Mouse (Mus musculus) G1E-ER4 (cell line): ENCODE measurements around the gene Lpxn. TPM values are rescaled to one million over a fixed set of nuclear protein-coding genes. Genes with fewer than 3 reads are reported as not detected.

Experiments
- GATA1 ChIP-seq: IDR thresholded peaks from one replicate; pipeline ENCODE4 v1.8.0; 2012; ENCODE audit warnings: low read length, inconsistent platforms
- polyA plus RNA-seq: library from polyadenylated mRNA; stranded (reverse); fragments of >175 nt; gene quantifications from 2 replicates; pipeline ENCODE4 v1.2.3, GENCODE M21; 2012

Gene Lpxn
- 0.04 TPM in 1 of 2 replicates, not detected in the other for polyA plus RNA-seq

- no peak for TF ChIP-seq GATA1
Measured at GRCm38 (mm10) chr19:12795511-12796327, at the start of gene Lpxn, which contains the start of gene Zfp91. Gene Lpxn, plus strand, starts transcription at chr19:12796193. Gene Zfp91, minus strand, starts transcription at chr19:12796126.

GRCm38 (mm10) chr19:12756286-12756685, 39.7 kb upstream of the Lpxn start:
- no peak for TF ChIP-seq GATA1

DNA sequence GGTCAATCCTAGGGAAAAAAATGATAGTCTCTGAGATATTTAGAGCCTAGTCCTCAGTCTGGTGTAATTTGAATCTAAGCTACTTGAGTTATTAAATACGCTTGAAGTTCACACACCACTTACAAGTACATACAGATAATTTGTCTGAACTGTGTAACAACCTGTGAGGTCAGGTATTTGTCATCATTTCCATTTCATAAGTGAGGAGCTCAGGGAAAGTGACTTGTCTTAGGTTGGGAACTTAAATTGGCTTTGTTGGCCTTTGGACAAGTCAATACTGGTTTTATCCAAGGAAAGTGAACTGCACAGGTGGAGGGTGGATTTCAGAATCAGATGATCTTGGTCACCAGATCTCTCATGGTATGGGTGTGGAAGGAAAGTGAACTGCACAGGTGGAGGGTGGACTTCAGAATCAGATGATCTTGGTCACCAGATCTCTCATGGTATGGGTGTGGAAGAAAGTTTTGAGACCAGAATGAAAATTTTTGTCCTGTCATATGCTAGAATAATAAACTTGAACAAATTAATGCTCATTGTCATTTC, 37.0 kb upstream of the Lpxn start:
- no peak for TF ChIP-seq GATA1

GRCm38 (mm10) chr19:12759656-12760055, 36.3 kb upstream of the Lpxn start:
- no peak for TF ChIP-seq GATA1

- no peak for TF ChIP-seq GATA1
Measured at GRCm38 (mm10) chr19:12762212-12763130, 33.5 kb upstream of the Lpxn start.

GRCm38 (mm10) chr19:12765308-12765707, 30.7 kb upstream of the Lpxn start, which contains the start of gene Cntf:
Gene Cntf, minus strand, starts transcription at chr19:12765632.
- TF ChIP-seq GATA1 = no peak

DNA sequence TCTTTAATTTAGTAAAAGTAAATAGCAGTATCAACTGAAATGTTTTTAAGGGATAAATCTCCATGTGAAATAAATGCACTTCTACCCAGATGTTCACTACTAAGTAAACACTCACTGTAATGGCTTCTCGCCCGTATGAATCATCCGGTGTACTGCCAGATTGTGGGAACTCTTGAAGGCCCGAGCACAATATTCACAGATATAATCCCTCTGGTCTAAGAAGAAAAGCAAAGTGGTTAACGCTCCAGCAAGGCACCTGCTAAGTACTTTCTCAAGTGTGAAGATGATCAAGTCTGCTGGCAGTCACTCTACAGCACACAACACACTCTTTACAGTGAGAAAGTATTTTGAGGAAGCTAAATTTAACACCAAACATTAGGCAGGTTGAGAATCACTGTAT, 25.1 kb upstream of the Lpxn start:
- TF ChIP-seq GATA1 = no peak

DNA sequence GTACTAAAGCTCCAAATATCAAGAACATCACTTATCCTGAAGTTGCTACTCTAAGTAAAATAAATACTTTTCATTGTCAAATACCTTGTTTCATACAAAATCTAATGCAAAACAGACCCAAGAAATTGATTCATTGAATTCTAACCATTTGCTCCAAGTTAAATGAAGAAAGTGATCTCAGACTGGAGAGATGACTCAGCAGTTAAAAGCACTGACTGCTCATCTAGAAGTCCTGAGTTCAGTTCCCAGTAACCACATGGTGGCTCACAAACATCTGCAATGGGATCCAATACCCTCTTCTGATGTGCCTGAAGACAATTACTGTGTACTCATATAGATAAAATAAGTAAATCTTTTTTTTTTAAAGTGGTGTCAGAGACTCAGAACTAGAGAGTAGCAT, 15.6 kb upstream of the Lpxn start:
- TF ChIP-seq GATA1 = no peak

DNA sequence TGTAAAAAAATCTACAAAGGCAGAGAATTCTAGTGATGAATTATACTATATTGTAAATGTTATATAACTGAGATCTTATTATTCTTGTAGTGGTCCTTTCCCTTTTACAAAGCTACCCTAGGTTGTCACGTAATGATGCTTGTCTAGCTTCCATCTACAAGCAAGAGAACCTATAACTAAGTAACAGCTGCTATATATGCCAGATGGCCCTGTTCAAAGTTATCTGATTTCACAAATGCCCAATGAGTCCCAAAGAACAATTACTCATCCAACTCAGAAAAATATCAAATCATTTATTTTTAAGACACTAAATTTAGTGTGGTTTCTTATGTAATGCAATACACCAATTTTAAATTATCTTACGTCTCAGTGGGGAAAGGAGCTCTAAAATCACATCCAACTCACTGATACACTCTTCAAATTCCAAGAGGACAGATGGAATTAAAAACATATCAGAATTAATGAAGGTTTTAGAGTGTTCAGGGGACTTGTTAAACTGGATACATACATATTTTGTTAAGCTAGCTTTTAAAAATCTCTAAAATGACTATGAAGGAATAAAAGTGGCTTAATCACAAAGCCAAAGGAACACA, 9.1 kb upstream of the Lpxn start:
- TF ChIP-seq GATA1 = no peak

DNA sequence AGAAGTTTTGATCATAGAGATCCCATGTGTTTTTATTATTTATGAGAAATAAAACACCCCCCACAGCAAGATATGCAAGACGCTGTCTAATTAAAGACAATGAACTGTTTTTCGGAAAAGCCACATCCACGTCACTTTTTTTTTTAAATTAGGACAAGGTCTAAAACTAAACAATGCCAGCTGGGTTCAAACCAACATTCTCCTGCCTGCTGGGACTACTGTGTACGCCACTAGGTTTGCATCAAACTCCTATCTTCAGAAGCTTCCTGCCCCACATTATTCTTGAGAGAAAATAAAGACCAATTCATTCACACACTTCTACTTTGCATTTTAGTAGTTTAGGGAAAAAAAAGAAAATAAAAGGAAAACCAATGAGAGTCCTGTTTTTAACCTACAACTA, 8.3 kb upstream of the Lpxn start:
- no peak for TF ChIP-seq GATA1

- TF ChIP-seq GATA1 = no peak
Measured at GRCm38 (mm10) chr19:12792374-12792773, 3.6 kb upstream of the Lpxn start.

GRCm38 (mm10) chr19:12794056-12795044, 1.6 kb upstream of the Lpxn start:
- TF ChIP-seq GATA1 = no peak

GRCm38 (mm10) chr19:12795110-12795509, 883 bp upstream of the Lpxn start:
- TF ChIP-seq GATA1 = no peak

DNA sequence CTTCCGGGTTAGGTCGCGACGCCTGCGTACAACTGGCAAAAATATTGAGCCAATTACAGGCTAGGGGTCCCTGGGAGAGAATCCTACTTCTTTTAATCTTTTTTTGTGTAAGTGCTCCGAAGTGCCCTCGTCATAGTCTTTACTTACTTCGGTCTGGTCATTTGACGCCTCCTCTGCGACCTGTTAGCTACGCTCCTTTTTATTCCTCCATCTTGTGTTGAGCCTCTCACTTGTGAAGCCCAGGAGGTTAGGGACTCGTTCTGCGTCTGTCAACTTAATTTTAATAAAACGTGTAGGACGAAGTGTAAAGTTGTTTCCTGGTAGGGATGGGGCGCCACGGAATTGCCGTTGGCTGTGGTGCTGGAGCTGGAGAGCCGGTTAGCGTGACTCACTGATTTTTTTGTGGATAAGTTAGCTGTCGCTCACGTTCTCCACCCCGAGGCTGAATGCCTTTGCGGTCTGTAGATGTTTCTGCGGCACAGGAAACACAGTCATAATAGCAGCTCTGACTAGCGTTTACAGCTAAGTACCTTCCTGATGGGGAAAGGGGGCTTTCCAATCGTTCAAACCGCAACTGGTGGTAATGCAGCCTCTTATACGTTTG, 437 bp downstream of the Lpxn start:
- no peak for TF ChIP-seq GATA1
